Mouse (Mus musculus): ENCODE results near the gene Ptov1. TPM values are rescaled to one million over a fixed set of nuclear protein-coding genes. Genes with fewer than 3 reads are reported as not detected.

The Ptov1 gene
- 82.3 and 141 TPM in 2 replicates for polyA plus RNA-seq (2012; rRNA removed)

GRCm38 (mm10) chr7:44869697-44870528 lies at the start of gene Ptov1:
Gene Ptov1 (minus strand): TSS chr7:44869788.
- TF ChIP-seq POLR2A (IDR thresholded peaks at IDR 0.05; ENCODE audit: low read depth, low read length): peak; percentile 49
- TF ChIP-seq CTCF (IDR thresholded peaks at IDR 0.05; ENCODE audit: extremely low read depth, insufficient read length, insufficient replicate concordance, low read depth, low read length): no peak
- Histone ChIP-seq H3K27me3 (ENCODE audit: control insufficient read depth, insufficient read depth, low read length) (no peaks in the 10 kb centered on the region), H3K27ac (ENCODE audit: insufficient read depth, low read depth, low read length) (peak within 1 kb of the TSS; percentile 82), H3K4me1 (ENCODE audit: control insufficient read depth, insufficient read depth, insufficient read length, low read length) (peaks cover 16% of the 10 kb centered on the region), H3K36me3 (ENCODE audit: control insufficient read depth, insufficient read depth, low read length) (no peaks in the 10 kb centered on the region), H3K4me3 (ENCODE audit: low read depth, low read length) (peak within 1 kb of the TSS; percentile 75)
- 2% methylated on average over 29 of the region's 29 CpGs for WGBS

DNA sequence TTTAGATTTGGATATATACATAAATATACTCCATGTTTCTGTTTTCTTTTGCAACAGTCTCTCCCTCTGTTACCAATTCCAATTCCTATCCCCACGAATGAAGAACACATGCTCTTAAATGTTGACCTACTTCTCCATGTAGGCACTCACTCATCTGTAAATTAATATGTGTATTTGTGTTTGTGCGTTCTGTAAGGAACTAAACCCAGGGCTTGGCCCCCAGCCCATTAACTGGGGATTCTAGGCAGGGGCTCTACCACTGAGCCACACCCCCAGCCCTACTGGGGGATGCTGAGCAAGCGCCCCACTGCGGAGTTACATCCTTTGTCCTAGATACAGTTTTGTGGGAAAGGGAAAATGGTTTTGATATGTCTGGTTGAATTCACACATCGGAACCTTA lies 49.5 kb upstream of the Ptov1 start:
- Histone ChIP-seq H3K27me3 (ENCODE audit: control insufficient read depth, insufficient read depth, low read length) (no peaks in the 10 kb centered on the region), H3K27ac (ENCODE audit: insufficient read depth, low read depth, low read length) (no peak overlapping the region), H3K36me3 (ENCODE audit: control insufficient read depth, insufficient read depth, low read length) (peaks cover 28% of the 10 kb centered on the region), H3K4me3 (ENCODE audit: low read depth, low read length) (no peak overlapping the region), H3K4me1 (ENCODE audit: control insufficient read depth, insufficient read depth, insufficient read length, low read length) (no peaks in the 10 kb centered on the region)
- WGBS: 90% methylated on average over 5 of the region's 5 CpGs
- TF ChIP-seq POLR2A (IDR thresholded peaks at IDR 0.05; ENCODE audit: low read depth, low read length) (no peak), CTCF (IDR thresholded peaks at IDR 0.05; ENCODE audit: extremely low read depth, insufficient read length, insufficient replicate concordance, low read depth, low read length) (no peak)

- Histone ChIP-seq H3K27ac (ENCODE audit: insufficient read depth, low read depth, low read length) (no peak overlapping the region), H3K4me3 (ENCODE audit: low read depth, low read length) (no peak overlapping the region), H3K36me3 (ENCODE audit: control insufficient read depth, insufficient read depth, low read length) (peaks cover 30% of the 10 kb centered on the region), H3K27me3 (ENCODE audit: control insufficient read depth, insufficient read depth, low read length) (no peaks in the 10 kb centered on the region), H3K4me1 (ENCODE audit: control insufficient read depth, insufficient read depth, insufficient read length, low read length) (no peaks in the 10 kb centered on the region)
- TF ChIP-seq POLR2A (IDR thresholded peaks at IDR 0.05; ENCODE audit: low read depth, low read length): no peak
- no peak for TF ChIP-seq CTCF (IDR thresholded peaks at IDR 0.05; ENCODE audit: extremely low read depth, insufficient read length, insufficient replicate concordance, low read depth, low read length)
- WGBS: 53% methylated on average over 3 of the region's 3 CpGs
Measured at GRCm38 (mm10) chr7:44918219-44918618, 48.6 kb upstream of the Ptov1 start.

- Histone ChIP-seq H3K27ac (ENCODE audit: insufficient read depth, low read depth, low read length) (no peak overlapping the region), H3K4me1 (ENCODE audit: control insufficient read depth, insufficient read depth, insufficient read length, low read length) (no peaks in the 10 kb centered on the region), H3K4me3 (ENCODE audit: low read depth, low read length) (no peak overlapping the region), H3K36me3 (ENCODE audit: control insufficient read depth, insufficient read depth, low read length) (peaks cover 32% of the 10 kb centered on the region), H3K27me3 (ENCODE audit: control insufficient read depth, insufficient read depth, low read length) (no peaks in the 10 kb centered on the region)
- 90% methylated on average over 4 of the region's 4 CpGs for WGBS
- TF ChIP-seq POLR2A (IDR thresholded peaks at IDR 0.05; ENCODE audit: low read depth, low read length) (no peak), CTCF (IDR thresholded peaks at IDR 0.05; ENCODE audit: extremely low read depth, insufficient read length, insufficient replicate concordance, low read depth, low read length) (no peak)
Measured at GRCm38 (mm10) chr7:44916881-44917280, 47.3 kb upstream of the Ptov1 start.

GRCm38 (mm10) chr7:44916191-44916590 lies 46.6 kb upstream of the Ptov1 start:
- H3K4me3 ChIP-seq (ENCODE audit: low read depth, low read length): no peak overlapping the region
- H3K27ac ChIP-seq (ENCODE audit: insufficient read depth, low read depth, low read length): no peak overlapping the region
- TF ChIP-seq CTCF (IDR thresholded peaks at IDR 0.05; ENCODE audit: extremely low read depth, insufficient read length, insufficient replicate concordance, low read depth, low read length): no peak
- no peak for TF ChIP-seq POLR2A (IDR thresholded peaks at IDR 0.05; ENCODE audit: low read depth, low read length)
- H3K4me1 ChIP-seq (ENCODE audit: control insufficient read depth, insufficient read depth, insufficient read length, low read length): no peaks in the 10 kb centered on the region
- H3K27me3 ChIP-seq (ENCODE audit: control insufficient read depth, insufficient read depth, low read length): no peaks in the 10 kb centered on the region
- H3K36me3 ChIP-seq (ENCODE audit: control insufficient read depth, insufficient read depth, low read length): peaks cover 32% of the 10 kb centered on the region
- 76% methylated on average over 6 of the region's 6 CpGs for WGBS

DNA sequence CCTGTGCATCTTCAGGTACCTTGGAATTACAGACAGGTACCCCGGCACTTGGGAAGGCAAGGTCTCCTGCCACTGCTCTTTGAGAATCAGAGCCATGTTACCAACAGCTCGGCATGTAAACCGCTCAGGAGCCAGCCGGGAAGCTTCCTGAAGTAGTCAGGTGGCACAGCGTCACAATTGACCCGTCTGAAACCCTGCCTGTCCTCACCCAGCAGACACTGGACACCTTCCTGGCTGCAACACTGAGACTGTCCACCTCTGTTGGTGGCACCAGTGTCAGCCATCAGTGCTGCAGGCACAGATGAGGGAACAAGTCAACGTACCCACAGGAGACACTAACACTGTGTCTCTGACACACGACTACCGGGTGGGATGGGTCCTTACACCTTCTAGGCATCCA lies 45.7 kb upstream of the Ptov1 start:
- peaks cover 39% of the 10 kb centered on the region for H3K36me3 ChIP-seq (ENCODE audit: control insufficient read depth, insufficient read depth, low read length)
- 93% methylated on average over 9 of the region's 9 CpGs for WGBS
- no peak for TF ChIP-seq POLR2A (IDR thresholded peaks at IDR 0.05; ENCODE audit: low read depth, low read length)

DNA sequence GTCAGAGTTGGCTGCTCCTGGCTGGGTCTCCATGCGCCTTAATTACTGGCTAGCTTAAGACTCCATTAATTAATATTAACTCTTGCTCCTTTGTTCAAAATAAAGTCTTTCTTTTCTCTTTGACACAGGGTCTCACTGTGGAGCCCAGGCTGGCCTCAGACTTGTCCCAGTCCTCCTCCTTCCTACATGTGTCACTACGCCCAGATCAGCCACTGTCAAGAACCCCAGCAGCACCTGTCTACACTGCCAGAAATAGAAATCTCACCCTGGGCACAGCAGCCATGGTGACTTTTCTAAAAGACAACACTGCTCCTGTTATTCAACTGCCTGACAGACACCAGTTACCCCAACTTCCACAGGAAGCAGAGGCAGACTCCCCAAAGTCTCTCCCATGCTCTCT lies 44.8 kb upstream of the Ptov1 start:
- Histone ChIP-seq H3K27ac (ENCODE audit: insufficient read depth, low read depth, low read length) (no peak overlapping the region), H3K4me3 (ENCODE audit: low read depth, low read length) (no peak overlapping the region), H3K4me1 (ENCODE audit: control insufficient read depth, insufficient read depth, insufficient read length, low read length) (no peaks in the 10 kb centered on the region), H3K36me3 (ENCODE audit: control insufficient read depth, insufficient read depth, low read length) (peaks cover 44% of the 10 kb centered on the region), H3K27me3 (ENCODE audit: control insufficient read depth, insufficient read depth, low read length) (no peaks in the 10 kb centered on the region)
- no peak for TF ChIP-seq POLR2A (IDR thresholded peaks at IDR 0.05; ENCODE audit: low read depth, low read length)
- TF ChIP-seq CTCF (IDR thresholded peaks at IDR 0.05; ENCODE audit: extremely low read depth, insufficient read length, insufficient replicate concordance, low read depth, low read length): no peak
- 95% methylated on average over 2 of the region's 2 CpGs for WGBS

More for the DNA sequence above, 45.7 kb upstream of the Ptov1 start:
- H3K4me3 ChIP-seq (ENCODE audit: low read depth, low read length): no peak overlapping the region
- H3K27ac ChIP-seq (ENCODE audit: insufficient read depth, low read depth, low read length): no peak overlapping the region
- no peaks in the 10 kb centered on the region for H3K4me1 ChIP-seq (ENCODE audit: control insufficient read depth, insufficient read depth, insufficient read length, low read length)
- no peaks in the 10 kb centered on the region for H3K27me3 ChIP-seq (ENCODE audit: control insufficient read depth, insufficient read depth, low read length)
